Mouse (Mus musculus) forebrain, embryonic 12.5 days (tissue): ENCODE data around the gene Rd3l. TPM values are rescaled to one million over a fixed set of nuclear protein-coding genes. Genes with fewer than 3 reads are reported as not detected.

Experiments used
- ATAC-seq: fragments of 200-750 bp; cut with Nextera tagmentation; 2 replicates; pipeline ENCODE4 v1.8.0; 2017; ENCODE audit warnings: moderate TSS enrichment; ENCODE audit not compliant: low FRiP score
- H3K27ac ChIP-seq: fragments of 300-500 bp; sonication (generic); 2 replicates; pipeline ENCODE4 v1.5.1; 2016; ENCODE audit warnings: mild to moderate bottlenecking
- H3K27me3 ChIP-seq: fragments of 300-500 bp; sonication (generic); 2 replicates; pipeline ENCODE4 v1.6.1; 2016; ENCODE audit warnings: mild to moderate bottlenecking
- H3K36me3 ChIP-seq: fragments of 300-500 bp; sonication (generic); replicated peaks from 2 replicates; pipeline ENCODE4 v1.6.1; 2016; ENCODE audit warnings: mild to moderate bottlenecking
- H3K4me1 ChIP-seq: fragments of 300-500 bp; sonication (generic); 2 replicates; pipeline ENCODE4 v1.6.1; 2016
- H3K4me2 ChIP-seq: fragments of 300-500 bp; sonication (generic); 2 replicates; pipeline ENCODE4 v1.6.1; 2016; ENCODE audit warnings: mild to moderate bottlenecking, moderate library complexity
- H3K4me3 ChIP-seq: fragments of 300-500 bp; sonication (generic); replicated peaks from 2 replicates; pipeline ENCODE4 v1.5.1; 2016; ENCODE audit warnings: mild to moderate bottlenecking
- H3K9ac ChIP-seq: fragments of 300-500 bp; sonication (generic); 2 replicates; pipeline ENCODE4 v1.6.1; 2016; ENCODE audit warnings: mild to moderate bottlenecking
- H3K9me3 ChIP-seq: fragments of 300-500 bp; sonication (generic); 2 replicates; pipeline ENCODE4 v1.6.1; 2016
- WGBS: fragments of 180-500 bp; shearing (Covaris S2); methylation state at CpG from one replicate; pipeline ENCODE4 v1.1.7; 2016; 5-methylcytosine and 5-hydroxymethylcytosine counted together
- polyA plus RNA-seq: library from polyadenylated mRNA; unstranded; fragments of >200 nt; fragmentation: Nextera tagmentation; extraction: Ambion mirVana; gene quantifications from 2 replicates; pipeline ENCODE4 v1.2.1, GENCODE M21; 2016

Rd3l gene
- polyA plus RNA-seq, 1 experiment from 2014 or later = not detected

DNA sequence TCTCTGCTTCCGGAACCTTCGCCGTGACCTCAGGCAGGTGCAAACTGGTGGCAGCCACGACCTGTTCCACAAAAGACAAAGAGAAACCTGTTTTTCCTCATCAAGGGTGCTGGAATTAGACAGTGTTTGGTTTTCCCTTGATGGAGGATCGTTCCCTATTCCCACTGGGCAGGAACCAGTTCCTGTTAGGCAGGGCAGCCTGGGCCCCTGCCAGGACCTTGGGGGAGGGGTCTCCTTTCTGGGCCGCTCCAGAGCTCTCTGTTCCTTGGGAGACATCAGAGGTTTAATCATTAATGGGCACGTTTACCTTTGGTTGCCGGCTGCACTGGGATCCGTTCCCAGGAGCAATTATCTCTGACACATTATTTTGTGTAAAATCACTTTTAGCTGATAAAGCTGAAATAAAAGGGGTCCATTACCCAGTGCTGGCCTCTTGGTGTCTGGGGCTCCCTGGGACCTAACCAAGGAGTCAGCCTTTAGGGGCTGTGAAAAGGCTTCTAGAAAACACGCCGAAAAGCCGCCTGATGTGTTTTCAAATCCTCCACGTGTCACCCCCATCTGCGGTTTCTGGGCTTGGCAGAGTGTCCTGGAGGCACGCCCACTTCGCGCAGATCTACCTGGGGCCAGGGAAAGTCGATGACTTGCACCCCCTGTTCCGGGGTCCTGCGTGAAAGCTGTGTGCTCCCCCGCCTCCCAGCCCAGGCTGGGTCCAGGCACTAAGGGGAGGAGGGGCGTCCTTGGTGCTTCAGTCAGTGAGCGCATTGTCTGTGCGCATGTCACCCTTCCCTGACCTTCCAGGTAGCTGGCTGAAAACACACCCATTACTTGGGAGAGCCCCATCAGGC lies 44.2 kb downstream of the Rd3l start:
- Histone ChIP-seq H3K27ac (no peak overlapping the region), H3K36me3 (no peaks in the 10 kb centered on the region), H3K27me3 (no peaks in the 10 kb centered on the region; the same call in 1 of the 2 replicates), H3K4me3 (no peak overlapping the region), H3K9ac (no peak overlapping the region), H3K4me1 (peaks cover 21% of the 10 kb centered on the region), H3K4me2 (no peak overlapping the region), H3K9me3 (no peaks in the 10 kb centered on the region)
- WGBS = 43% methylated on average over 24 of the region's 24 CpGs
- ATAC-seq = peak; percentile 53; the same call in 1 of the 2 replicates

DNA sequence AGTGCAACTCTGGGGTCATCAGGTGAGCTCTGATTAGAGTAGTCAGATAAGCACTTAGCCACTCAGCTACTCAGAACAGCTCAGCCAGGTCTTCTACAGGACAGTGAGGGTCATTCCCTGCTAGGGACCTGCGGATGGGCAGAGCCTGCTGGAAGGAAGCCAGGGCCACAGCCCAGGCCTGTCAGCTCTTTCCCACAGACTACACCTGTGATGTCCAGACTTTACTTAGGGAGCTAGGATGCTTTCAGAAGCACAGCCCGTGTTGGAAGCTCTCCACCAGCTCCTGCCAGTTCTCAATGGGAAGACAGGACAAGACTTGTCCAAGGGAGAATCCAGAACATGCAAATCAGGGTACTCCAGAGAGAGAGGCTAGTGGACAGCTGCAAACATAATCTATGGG lies 47.1 kb downstream of the Rd3l start:
- Histone ChIP-seq H3K4me1 (peaks cover 21% of the 10 kb centered on the region), H3K4me2 (no peak overlapping the region), H3K27me3 (no peaks in the 10 kb centered on the region; the same call in 1 of the 2 replicates), H3K27ac (no peak overlapping the region), H3K36me3 (no peaks in the 10 kb centered on the region), H3K4me3 (no peak overlapping the region), H3K9me3 (no peaks in the 10 kb centered on the region), H3K9ac (no peak overlapping the region)
- WGBS = 76% methylated on average over 2 of the region's 2 CpGs
- ATAC-seq = no peak

GRCm38 (mm10) chr12:111933032-111933704 lies 47.9 kb downstream of the Rd3l start:
- Histone ChIP-seq H3K27me3 (no peaks in the 10 kb centered on the region; the same call in 1 of the 2 replicates), H3K9me3 (no peaks in the 10 kb centered on the region), H3K4me1 (peaks cover 21% of the 10 kb centered on the region), H3K27ac (no peak overlapping the region), H3K36me3 (no peaks in the 10 kb centered on the region), H3K4me3 (no peak overlapping the region), H3K9ac (no peak overlapping the region), H3K4me2 (no peak overlapping the region)
- no peak for ATAC-seq
- 65% methylated on average over 11 of the region's 11 CpGs for WGBS

- Histone ChIP-seq H3K9ac (no peak overlapping the region), H3K4me1 (peaks cover 17% of the 10 kb centered on the region), H3K4me2 (no peak overlapping the region), H3K36me3 (no peaks in the 10 kb centered on the region), H3K27ac (no peak overlapping the region), H3K9me3 (no peaks in the 10 kb centered on the region), H3K27me3 (no peaks in the 10 kb centered on the region; the same call in 1 of the 2 replicates), H3K4me3 (no peak overlapping the region)
- 75% methylated on average over 3 of the region's 3 CpGs for WGBS
- no peak for ATAC-seq
Observed at GRCm38 (mm10) chr12:111932513-111932912, 48.6 kb downstream of the Rd3l start.

GRCm38 (mm10) chr12:111931411-111932025 lies 49.6 kb downstream of the Rd3l start:
- Histone ChIP-seq H3K9me3 (no peaks in the 10 kb centered on the region), H3K36me3 (no peaks in the 10 kb centered on the region), H3K9ac (no peak overlapping the region), H3K27ac (no peak overlapping the region), H3K4me3 (no peak overlapping the region), H3K27me3 (no peaks in the 10 kb centered on the region), H3K4me2 (no peak overlapping the region), H3K4me1 (peaks cover 8% of the 10 kb centered on the region)
- WGBS = 89% methylated on average over 9 of the region's 9 CpGs
- ATAC-seq = no peak

Other genes with a start within 250 kb of the Rd3l start
- gene Klc1, start 222.5 kb downstream of the Rd3l start, polyA plus RNA-seq = 302 and 307 TPM in 2 replicates
- 10.0 and 11.6 TPM in 2 replicates for gene Xrcc3, start 167.4 kb downstream of the Rd3l start, polyA plus RNA-seq
- gene Zfyve21, start 167.1 kb downstream of the Rd3l start, polyA plus RNA-seq = 50.3 and 55.0 TPM in 2 replicates
- 9.5 and 9.9 TPM in 2 replicates for gene Ppp1r13b, start 73.2 kb downstream of the Rd3l start, polyA plus RNA-seq
- 590 and 598 TPM in 2 replicates for gene Atp5mpl, start 14.3 kb downstream of the Rd3l start, polyA plus RNA-seq
- gene Tdrd9, start 9.8 kb downstream of the Rd3l start, polyA plus RNA-seq = 1.2 and 2.0 TPM in 2 replicates
- 0.23 and 0.59 TPM in 2 replicates for gene Aspg, start 125.4 kb upstream of the Rd3l start, polyA plus RNA-seq
- 11.8 and 14.0 TPM in 2 replicates for gene Kif26a, start 164.9 kb upstream of the Rd3l start, polyA plus RNA-seq